Mouse (Mus musculus): ENCODE measurements around the gene Gm21103. TPM values are rescaled to one million over a fixed set of nuclear protein-coding genes. Genes with fewer than 3 reads are reported as not detected.
"Not testable (repeated sequence)": the region's sequence is repeated elsewhere in the genome, so short reads cannot be mapped to it uniquely, and the experiment has no call there.

Gene Gm21103
- polyA plus RNA-seq (2012; rRNA removed) (not detected in 2 replicates), polyA plus RNA-seq (2014; fragmentation: Nextera tagmentation; extraction: Ambion mirVana) (not detected in 2 replicates)

GRCm38 (mm10) chr14:6304743-6305142 lies at the start of gene Gm21103:
Gm21103 (minus strand) TSS chr14:6304843.
- not testable (repeated sequence) for H3K9ac ChIP-seq (replicated peaks); H3K4me1 ChIP-seq (replicated peaks; ENCODE audit: control insufficient read depth in 2 of 2, insufficient read depth in 2 of 2, low read length in 1 of 2); DNase-seq (ENCODE audit: low read depth in 3 of 3, low spot score in 3 of 3); ATAC-seq (ENCODE audit: insufficient read depth); H3K4me2 ChIP-seq (ENCODE audit: low read depth); H3K36me3 ChIP-seq (replicated peaks; ENCODE audit: control insufficient read depth, insufficient read depth, low read depth); H3K27ac ChIP-seq; H3K9me3 ChIP-seq (ENCODE audit: control insufficient read depth, low read length); H3K27me3 ChIP-seq (ENCODE audit: control insufficient read depth, insufficient read depth, low read length); H3K4me3 ChIP-seq (ENCODE audit: insufficient read depth in 1 of 2, low read depth in 2 of 2, low read length in 2 of 2)
- WGBS (ENCODE audit: insufficient replicate concordance): 53% methylated on average over 2 of the region's 2 CpGs

DNA sequence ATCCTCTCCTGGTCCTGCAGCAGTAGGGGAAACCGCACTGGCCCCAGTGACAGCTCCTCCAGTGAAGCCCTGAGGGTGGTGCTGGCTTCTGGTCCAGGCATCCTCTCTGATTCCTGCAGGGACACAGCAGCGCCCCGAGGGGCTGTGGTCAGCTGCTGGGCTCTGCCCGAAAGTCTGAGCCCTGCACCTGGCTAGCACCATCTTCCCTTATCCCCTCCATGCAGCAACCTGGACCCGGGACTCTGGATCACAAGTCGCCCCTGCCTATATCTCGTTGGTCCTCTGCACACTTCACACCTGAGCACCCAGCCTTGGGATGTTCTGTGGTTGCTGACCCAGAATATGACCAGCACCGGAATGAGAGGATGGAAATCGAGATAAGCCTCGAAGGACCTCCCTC lies 38.9 kb upstream of the Gm21103 start, which contains the start of gene Gm3618:
Gene Gm3618, minus strand, starts transcription at position 101 of the 400 bp plus-strand sequence.
- H3K27me3 ChIP-seq (ENCODE audit: control insufficient read depth, insufficient read depth, low read length); H3K4me2 ChIP-seq (ENCODE audit: low read depth); H3K9ac ChIP-seq (replicated peaks); ATAC-seq (ENCODE audit: insufficient read depth); H3K9me3 ChIP-seq (ENCODE audit: control insufficient read depth, low read length); DNase-seq (ENCODE audit: low read depth in 3 of 3, low spot score in 3 of 3); H3K4me1 ChIP-seq (replicated peaks; ENCODE audit: control insufficient read depth in 2 of 2, insufficient read depth in 2 of 2, low read length in 1 of 2); H3K27ac ChIP-seq; H3K36me3 ChIP-seq (replicated peaks; ENCODE audit: control insufficient read depth, insufficient read depth, low read depth); H3K4me3 ChIP-seq (ENCODE audit: insufficient read depth in 1 of 2, low read depth in 2 of 2, low read length in 2 of 2): not testable (repeated sequence)
- no CpG with 5 or more reads among the region's 10 CpGs for WGBS (ENCODE audit: insufficient replicate concordance)

- not testable (repeated sequence) for ATAC-seq (ENCODE audit: insufficient read depth); H3K9ac ChIP-seq (replicated peaks); H3K27ac ChIP-seq; DNase-seq (ENCODE audit: low read depth in 3 of 3, low spot score in 3 of 3); H3K27me3 ChIP-seq (ENCODE audit: control insufficient read depth, insufficient read depth, low read length); H3K36me3 ChIP-seq (replicated peaks; ENCODE audit: control insufficient read depth, insufficient read depth, low read depth); H3K4me3 ChIP-seq (ENCODE audit: insufficient read depth in 1 of 2, low read depth in 2 of 2, low read length in 2 of 2); H3K4me2 ChIP-seq (ENCODE audit: low read depth); H3K9me3 ChIP-seq (ENCODE audit: control insufficient read depth, low read length); H3K4me1 ChIP-seq (replicated peaks; ENCODE audit: control insufficient read depth in 2 of 2, insufficient read depth in 2 of 2, low read length in 1 of 2)
- 2% methylated on average over 53 of the region's 57 CpGs for WGBS (ENCODE audit: insufficient replicate concordance)
These were observed 17.5 kb downstream of the Gm21103 start, which contains the start of gene Gm3411 for GRCm38 (mm10) chr14:6286931-6287715. Gm3411 (minus strand) TSS chr14:6287250.

Other genes starting within 250 kb of the Gm21103 start
- gene Gm6337, start 246.6 kb downstream of the Gm21103 start, polyA plus RNA-seq (2012; rRNA removed): not detected in 2 replicates
- gene Gm6337, start 246.6 kb downstream of the Gm21103 start, polyA plus RNA-seq (2014; fragmentation: Nextera tagmentation; extraction: Ambion mirVana): not detected in 2 replicates
- gene Gm8206, start 210.9 kb downstream of the Gm21103 start, polyA plus RNA-seq (2012; rRNA removed): 0.06 TPM in 1 of 2 replicates, not detected in the other
- gene Gm8206, start 210.9 kb downstream of the Gm21103 start, polyA plus RNA-seq (2014; fragmentation: Nextera tagmentation; extraction: Ambion mirVana): 0.15 TPM in 1 of 2 replicates, not detected in the other
- gene Gm3468, start 196.2 kb downstream of the Gm21103 start, polyA plus RNA-seq (2012; rRNA removed): 0.05 and 0.06 TPM in 2 replicates
- not detected in 2 replicates for gene Gm3468, start 196.2 kb downstream of the Gm21103 start, polyA plus RNA-seq (2014; fragmentation: Nextera tagmentation; extraction: Ambion mirVana)
- gene Gm3476, start 179.0 kb downstream of the Gm21103 start, polyA plus RNA-seq (2012; rRNA removed): not detected in 2 replicates
- gene Gm3476, start 179.0 kb downstream of the Gm21103 start, polyA plus RNA-seq (2014; fragmentation: Nextera tagmentation; extraction: Ambion mirVana): not detected in 2 replicates
- not detected in 2 replicates for gene Gm21560, start 85.6 kb downstream of the Gm21103 start, polyA plus RNA-seq (2012; rRNA removed)
- gene Gm21560, start 85.6 kb downstream of the Gm21103 start, polyA plus RNA-seq (2014; fragmentation: Nextera tagmentation; extraction: Ambion mirVana): not detected in 2 replicates
- not detected in 2 replicates for gene Gm3411, start 17.6 kb downstream of the Gm21103 start, polyA plus RNA-seq (2012; rRNA removed)
- 0.09 TPM in 1 of 2 replicates, not detected in the other for gene Gm3411, start 17.6 kb downstream of the Gm21103 start, polyA plus RNA-seq (2014; fragmentation: Nextera tagmentation; extraction: Ambion mirVana)
- gene Gm3618, start 38.8 kb upstream of the Gm21103 start, polyA plus RNA-seq (2012; rRNA removed): not detected in 2 replicates
- not detected in 2 replicates for gene Gm3618, start 38.8 kb upstream of the Gm21103 start, polyA plus RNA-seq (2014; fragmentation: Nextera tagmentation; extraction: Ambion mirVana)
- not detected in 2 replicates for gene Gm16440, start 85.5 kb upstream of the Gm21103 start, polyA plus RNA-seq (2012; rRNA removed)
- gene Gm16440, start 85.5 kb upstream of the Gm21103 start, polyA plus RNA-seq (2014; fragmentation: Nextera tagmentation; extraction: Ambion mirVana): not detected in 2 replicates
- 0.04 and 0.06 TPM in 2 replicates for gene Gm3591, start 107.6 kb upstream of the Gm21103 start, polyA plus RNA-seq (2012; rRNA removed)
- gene Gm3591, start 107.6 kb upstream of the Gm21103 start, polyA plus RNA-seq (2014; fragmentation: Nextera tagmentation; extraction: Ambion mirVana): not detected in 2 replicates
- not detected in 2 replicates for gene Gm3594, start 139.8 kb upstream of the Gm21103 start, polyA plus RNA-seq (2012; rRNA removed)
- gene Gm3594, start 139.8 kb upstream of the Gm21103 start, polyA plus RNA-seq (2014; fragmentation: Nextera tagmentation; extraction: Ambion mirVana): not detected in 2 replicates
- not detected in 2 replicates for gene Gm8356, start 232.4 kb upstream of the Gm21103 start, polyA plus RNA-seq (2012; rRNA removed)
- not detected in 2 replicates for gene Gm8356, start 232.4 kb upstream of the Gm21103 start, polyA plus RNA-seq (2014; fragmentation: Nextera tagmentation; extraction: Ambion mirVana)